Mouse (Mus musculus): ENCODE results near the gene Mycbp2. TPM values are rescaled to one million over a fixed set of nuclear protein-coding genes. Genes with fewer than 3 reads are reported as not detected.

Gene Mycbp2
- polyA plus RNA-seq, 1 experiment from 2014 or later, result 38.0 TPM

DNA sequence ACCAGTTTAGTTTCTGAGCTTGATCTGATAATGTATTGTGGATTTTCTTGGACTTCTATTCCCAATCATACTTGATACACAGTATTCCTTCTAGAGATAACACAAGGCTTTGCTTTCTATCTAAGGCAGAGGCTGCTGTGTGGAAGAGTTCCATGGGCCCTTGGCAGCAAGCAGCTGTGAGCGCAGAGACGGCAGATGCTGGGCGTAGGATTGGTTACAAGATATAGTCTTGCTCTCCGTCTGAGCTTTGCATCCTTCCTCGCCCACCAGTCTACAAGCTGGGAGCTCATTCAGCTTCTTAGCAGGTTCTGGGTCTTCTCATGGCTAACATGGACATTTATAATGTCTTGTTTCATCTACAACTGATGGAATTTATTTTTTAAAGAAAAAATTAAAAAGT lies 196.5 kb downstream of the Mycbp2 start:
- Histone ChIP-seq H3K4me2 (ENCODE audit: low read length) (no peak overlapping the region), H3K27ac (ENCODE audit: low read depth, low read length) (no peak overlapping the region), H3K4me1 (ENCODE audit: control insufficient read depth, insufficient read depth, low read length) (no peaks in the 10 kb centered on the region), H3K27me3 (replicated peaks; ENCODE audit: control insufficient read depth, insufficient read depth, low read length) (no peaks in the 10 kb centered on the region), H3K4me3 (ENCODE audit: low read depth, low read length) (no peak overlapping the region), H3K9me3 (replicated peaks; ENCODE audit: control insufficient read depth, low read length) (no peaks in the 10 kb centered on the region), H3K36me3 (ENCODE audit: control insufficient read depth, insufficient read depth, low read length) (peaks cover 50% of the 10 kb centered on the region), H3K9ac (ENCODE audit: low read length) (no peak overlapping the region)
- WGBS, result 95% methylated on average over 5 of the region's 5 CpGs
- ATAC-seq (no peak), DNase-seq (ENCODE audit: low spot score) (no peak)

- ATAC-seq (no peak), DNase-seq (ENCODE audit: low spot score) (peak; percentile 8)
- Histone ChIP-seq H3K27me3 (replicated peaks; ENCODE audit: control insufficient read depth, insufficient read depth, low read length) (no peaks in the 10 kb centered on the region), H3K4me1 (ENCODE audit: control insufficient read depth, insufficient read depth, low read length) (no peaks in the 10 kb centered on the region), H3K36me3 (ENCODE audit: control insufficient read depth, insufficient read depth, low read length) (peaks cover 71% of the 10 kb centered on the region), H3K27ac (ENCODE audit: low read depth, low read length) (no peak overlapping the region), H3K9me3 (replicated peaks; ENCODE audit: control insufficient read depth, low read length) (no peaks in the 10 kb centered on the region), H3K9ac (ENCODE audit: low read length) (no peak overlapping the region), H3K4me3 (ENCODE audit: low read depth, low read length) (no peak overlapping the region), H3K4me2 (ENCODE audit: low read length) (no peak overlapping the region)
- WGBS, result 87% methylated on average over 2 of the region's 2 CpGs
Measured at GRCm38 (mm10) chr14:103131991-103132390, 214.6 kb downstream of the Mycbp2 start.

- Histone ChIP-seq H3K9me3 (replicated peaks; ENCODE audit: control insufficient read depth, low read length) (no peaks in the 10 kb centered on the region), H3K4me3 (ENCODE audit: low read depth, low read length) (no peak overlapping the region), H3K4me2 (ENCODE audit: low read length) (no peak overlapping the region), H3K4me1 (ENCODE audit: control insufficient read depth, insufficient read depth, low read length) (no peaks in the 10 kb centered on the region), H3K9ac (ENCODE audit: low read length) (no peak overlapping the region), H3K27ac (ENCODE audit: low read depth, low read length) (no peak overlapping the region), H3K27me3 (replicated peaks; ENCODE audit: control insufficient read depth, insufficient read depth, low read length) (no peaks in the 10 kb centered on the region), H3K36me3 (ENCODE audit: control insufficient read depth, insufficient read depth, low read length) (peaks cover 72% of the 10 kb centered on the region)
- ATAC-seq, result no peak
- no peak for DNase-seq (ENCODE audit: low spot score)
- WGBS, result 84% methylated on average over 6 of the region's 6 CpGs
Measured at GRCm38 (mm10) chr14:103125756-103126155, 220.9 kb downstream of the Mycbp2 start.

GRCm38 (mm10) chr14:103114994-103115670 lies 231.5 kb downstream of the Mycbp2 start:
- H3K27ac ChIP-seq (ENCODE audit: low read depth, low read length), result no peak overlapping the region
- H3K36me3 ChIP-seq (ENCODE audit: control insufficient read depth, insufficient read depth, low read length), result peaks cover 61% of the 10 kb centered on the region
- no peaks in the 10 kb centered on the region for H3K9me3 ChIP-seq (replicated peaks; ENCODE audit: control insufficient read depth, low read length)
- no peaks in the 10 kb centered on the region for H3K27me3 ChIP-seq (replicated peaks; ENCODE audit: control insufficient read depth, insufficient read depth, low read length)
- H3K9ac ChIP-seq (ENCODE audit: low read length), result no peak overlapping the region
- ATAC-seq (no peak), DNase-seq (ENCODE audit: low spot score) (no peak)
- no peaks in the 10 kb centered on the region for H3K4me1 ChIP-seq (ENCODE audit: control insufficient read depth, insufficient read depth, low read length)
- WGBS, result 96% methylated on average over 3 of the region's 3 CpGs
- H3K4me2 ChIP-seq (ENCODE audit: low read length), result no peak overlapping the region
- H3K4me3 ChIP-seq (ENCODE audit: low read depth, low read length), result no peak overlapping the region

GRCm38 (mm10) chr14:103112606-103113363 lies 233.8 kb downstream of the Mycbp2 start:
- H3K9ac ChIP-seq (ENCODE audit: low read length), result no peak overlapping the region
- H3K27ac ChIP-seq (ENCODE audit: low read depth, low read length), result no peak overlapping the region
- H3K4me2 ChIP-seq (ENCODE audit: low read length), result no peak overlapping the region
- ATAC-seq (no peak; the same call in 1 of the 2 replicates), DNase-seq (ENCODE audit: low spot score) (peak; percentile 52)
- no peaks in the 10 kb centered on the region for H3K27me3 ChIP-seq (replicated peaks; ENCODE audit: control insufficient read depth, insufficient read depth, low read length)
- WGBS, result 90% methylated on average over 3 of the region's 3 CpGs
- no peaks in the 10 kb centered on the region for H3K9me3 ChIP-seq (replicated peaks; ENCODE audit: control insufficient read depth, low read length)
- H3K36me3 ChIP-seq (ENCODE audit: control insufficient read depth, insufficient read depth, low read length), result peaks cover 44% of the 10 kb centered on the region
- H3K4me3 ChIP-seq (ENCODE audit: low read depth, low read length), result no peak overlapping the region
- no peaks in the 10 kb centered on the region for H3K4me1 ChIP-seq (ENCODE audit: control insufficient read depth, insufficient read depth, low read length)

DNA sequence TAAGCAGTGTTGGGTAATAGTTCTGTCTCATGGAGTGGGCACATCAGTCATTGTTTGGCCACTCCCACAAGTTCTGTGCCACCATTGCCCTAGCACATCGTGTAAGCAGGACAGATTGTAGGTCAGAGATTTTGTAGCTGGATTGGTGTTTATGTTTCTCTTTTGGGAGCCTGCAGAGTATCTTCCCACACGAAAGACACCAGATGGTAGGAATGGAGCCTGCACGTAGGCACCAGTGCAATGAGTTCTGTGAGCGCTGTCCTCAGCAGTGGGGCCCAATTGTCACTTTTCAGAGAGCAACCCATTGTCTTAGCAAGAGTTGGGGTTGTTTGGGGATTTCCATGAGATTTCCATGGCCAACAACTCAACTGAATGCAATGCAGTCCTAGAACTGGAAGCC lies 236.6 kb downstream of the Mycbp2 start:
- ATAC-seq (no peak), DNase-seq (ENCODE audit: low spot score) (no peak)
- no peak overlapping the region for H3K9ac ChIP-seq (ENCODE audit: low read length)
- H3K4me3 ChIP-seq (ENCODE audit: low read depth, low read length), result no peak overlapping the region
- 90% methylated on average over 4 of the region's 4 CpGs for WGBS
- peaks cover 20% of the 10 kb centered on the region for H3K36me3 ChIP-seq (ENCODE audit: control insufficient read depth, insufficient read depth, low read length)
- H3K27ac ChIP-seq (ENCODE audit: low read depth, low read length), result no peak overlapping the region
- no peak overlapping the region for H3K4me2 ChIP-seq (ENCODE audit: low read length)
- H3K9me3 ChIP-seq (replicated peaks; ENCODE audit: control insufficient read depth, low read length), result no peaks in the 10 kb centered on the region
- H3K27me3 ChIP-seq (replicated peaks; ENCODE audit: control insufficient read depth, insufficient read depth, low read length), result no peaks in the 10 kb centered on the region
- H3K4me1 ChIP-seq (ENCODE audit: control insufficient read depth, insufficient read depth, low read length), result no peaks in the 10 kb centered on the region

DNA sequence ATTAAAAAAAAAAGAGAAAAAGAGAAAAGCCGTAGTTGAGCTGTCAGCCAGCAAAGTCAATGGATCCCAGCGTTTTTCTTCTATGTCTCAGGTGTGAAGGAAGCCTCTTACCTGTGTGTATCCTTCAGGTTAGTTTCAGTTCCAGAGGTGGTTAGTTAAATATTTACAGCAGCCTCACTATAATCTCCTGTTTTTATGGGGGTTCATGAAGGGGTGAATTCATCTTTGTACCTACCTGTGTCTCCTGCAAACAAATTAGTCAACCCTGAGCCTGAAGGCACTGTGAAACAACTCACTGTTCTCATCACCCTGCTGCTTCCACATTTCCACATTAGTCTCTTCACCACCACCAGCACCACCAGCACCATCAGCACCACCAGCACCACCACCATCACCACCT lies 240.3 kb downstream of the Mycbp2 start:
- Histone ChIP-seq H3K36me3 (ENCODE audit: control insufficient read depth, insufficient read depth, low read length) (no peaks in the 10 kb centered on the region), H3K9ac (ENCODE audit: low read length) (no peak overlapping the region), H3K4me3 (ENCODE audit: low read depth, low read length) (no peak overlapping the region), H3K4me1 (ENCODE audit: control insufficient read depth, insufficient read depth, low read length) (no peaks in the 10 kb centered on the region), H3K27ac (ENCODE audit: low read depth, low read length) (no peak overlapping the region), H3K27me3 (replicated peaks; ENCODE audit: control insufficient read depth, insufficient read depth, low read length) (no peaks in the 10 kb centered on the region), H3K4me2 (ENCODE audit: low read length) (no peak overlapping the region), H3K9me3 (replicated peaks; ENCODE audit: control insufficient read depth, low read length) (no peaks in the 10 kb centered on the region)
- DNase-seq (ENCODE audit: low spot score) (no peak), ATAC-seq (no peak)
- WGBS, result 93% methylated on average over 2 of the region's 2 CpGs

DNA sequence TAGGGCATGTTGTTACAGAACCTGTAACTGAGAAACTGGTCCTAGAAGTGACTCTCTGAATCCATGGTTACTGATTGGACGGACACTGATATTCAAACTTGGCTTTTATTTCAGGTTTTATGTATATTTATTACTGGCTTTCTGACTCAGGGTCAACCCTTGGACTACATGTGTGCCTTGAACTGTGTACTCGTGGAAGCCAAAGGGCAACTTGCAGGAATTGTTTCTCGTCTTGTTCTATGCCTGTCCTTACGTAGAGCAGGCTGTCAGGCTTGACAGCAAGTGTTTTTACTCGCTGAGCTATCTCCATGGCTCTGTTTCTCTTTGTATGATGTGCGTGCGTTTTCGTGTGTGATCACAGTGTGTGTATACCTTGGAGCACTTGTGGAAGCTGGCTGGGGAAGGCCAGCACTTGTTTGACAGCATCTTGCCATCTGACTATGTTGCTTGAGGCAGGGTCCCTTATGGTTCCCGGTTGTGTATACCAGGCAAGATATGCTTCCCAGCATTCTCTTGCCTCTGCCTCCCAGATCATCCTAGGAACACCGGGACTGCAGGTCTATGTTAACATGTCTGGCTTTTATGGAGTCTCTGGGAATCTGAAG lies 243.8 kb downstream of the Mycbp2 start:
- ATAC-seq (no peak), DNase-seq (ENCODE audit: low spot score) (no peak)
- WGBS, result 86% methylated on average over 10 of the region's 10 CpGs
- Histone ChIP-seq H3K9ac (ENCODE audit: low read length) (no peak overlapping the region), H3K27me3 (replicated peaks; ENCODE audit: control insufficient read depth, insufficient read depth, low read length) (no peaks in the 10 kb centered on the region), H3K36me3 (ENCODE audit: control insufficient read depth, insufficient read depth, low read length) (no peaks in the 10 kb centered on the region), H3K4me1 (ENCODE audit: control insufficient read depth, insufficient read depth, low read length) (peaks cover 3% of the 10 kb centered on the region), H3K4me3 (ENCODE audit: low read depth, low read length) (no peak overlapping the region), H3K27ac (ENCODE audit: low read depth, low read length) (no peak overlapping the region), H3K4me2 (ENCODE audit: low read length) (no peak overlapping the region), H3K9me3 (replicated peaks; ENCODE audit: control insufficient read depth, low read length) (no peaks in the 10 kb centered on the region)

- ATAC-seq (no peak), DNase-seq (ENCODE audit: low spot score) (no peak)
- Histone ChIP-seq H3K27me3 (replicated peaks; ENCODE audit: control insufficient read depth, insufficient read depth, low read length) (no peaks in the 10 kb centered on the region), H3K27ac (ENCODE audit: low read depth, low read length) (no peak overlapping the region), H3K9me3 (replicated peaks; ENCODE audit: control insufficient read depth, low read length) (no peaks in the 10 kb centered on the region), H3K4me2 (ENCODE audit: low read length) (no peak overlapping the region), H3K4me3 (ENCODE audit: low read depth, low read length) (no peak overlapping the region), H3K36me3 (ENCODE audit: control insufficient read depth, insufficient read depth, low read length) (no peaks in the 10 kb centered on the region), H3K4me1 (ENCODE audit: control insufficient read depth, insufficient read depth, low read length) (peaks cover 7% of the 10 kb centered on the region), H3K9ac (ENCODE audit: low read length) (no peak overlapping the region)
- 59% methylated on average over 6 of the region's 6 CpGs for WGBS
Measured at GRCm38 (mm10) chr14:103102246-103102645, 244.4 kb downstream of the Mycbp2 start.

All from forebrain, embryonic 14.5 days (tissue).